Mouse (Mus musculus): ENCODE data around the gene Map4k3. TPM values are rescaled to one million over a fixed set of nuclear protein-coding genes. Genes with fewer than 3 reads are reported as not detected.

Map4k3 gene
- polyA plus RNA-seq, 1 experiment from 2014 or later, result 25.4 TPM

DNA sequence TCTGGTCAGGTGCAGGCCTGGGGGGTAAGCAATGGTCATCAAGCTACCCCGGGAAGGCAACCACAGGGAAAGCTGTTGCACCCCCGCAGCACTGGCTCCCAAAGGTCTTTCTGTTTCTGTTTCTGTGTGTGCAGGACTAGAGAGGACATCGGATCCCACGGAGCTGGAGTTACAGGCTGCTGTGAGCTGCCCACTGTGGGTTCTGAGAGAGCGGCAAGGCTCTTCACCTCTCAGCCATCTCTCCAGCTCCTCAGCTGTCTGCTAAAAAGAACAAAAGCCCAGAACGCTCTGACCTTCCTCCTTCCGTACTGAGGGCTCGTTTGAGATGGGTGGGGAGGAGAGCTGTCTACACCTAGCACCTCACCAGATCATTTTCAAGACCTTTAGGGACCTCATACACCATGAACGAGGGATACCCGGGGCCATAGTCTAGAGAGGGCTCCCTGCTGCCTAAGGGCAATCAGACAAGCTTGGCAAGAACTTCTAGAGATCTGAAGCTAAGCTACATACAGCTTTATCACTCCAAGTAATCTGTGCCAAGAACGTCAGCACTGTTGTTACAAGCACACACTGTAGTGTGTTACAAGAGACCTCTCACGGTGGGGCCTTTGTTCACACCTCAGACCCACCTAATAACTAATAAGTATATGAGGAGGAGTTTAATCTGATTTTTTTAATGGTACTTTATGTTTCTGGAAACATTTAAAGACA is 29.9 kb downstream of the Map4k3 start:
- 61% methylated on average over 12 of the region's 12 CpGs for WGBS
- H3K9ac ChIP-seq, result no peak overlapping the region

DNA sequence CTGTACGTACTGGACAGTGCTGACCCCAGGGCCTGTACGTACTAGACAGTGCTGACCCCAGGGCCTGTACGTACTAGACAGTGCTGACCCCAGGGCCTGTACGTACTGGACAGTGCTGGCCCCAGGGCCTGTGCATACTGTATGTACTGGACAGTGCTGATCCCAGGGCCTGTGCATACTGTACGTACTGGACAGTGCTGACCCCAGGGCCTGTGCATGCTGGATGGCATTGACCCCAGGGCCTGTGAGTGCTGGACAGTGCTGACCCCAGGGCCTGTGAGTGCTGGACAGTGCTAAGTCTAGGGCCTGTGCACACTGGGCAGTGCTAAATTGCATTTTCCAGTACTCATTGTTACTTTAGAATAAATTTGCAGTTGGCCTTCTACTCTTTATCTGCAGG is 31.3 kb downstream of the Map4k3 start:
- WGBS, result 92% methylated on average over 5 of the region's 5 CpGs
- H3K9ac ChIP-seq, result no peak overlapping the region
- ATAC-seq (ENCODE audit: low FRiP score, low read depth), result peak; percentile 39; the same call in 1 of the 2 replicates
- no peaks in the 10 kb centered on the region for H3K27me3 ChIP-seq
- H3K4me2 ChIP-seq, result no peak overlapping the region
- no peaks in the 10 kb centered on the region for H3K9me3 ChIP-seq
- H3K4me1 ChIP-seq (replicated peaks), result peaks cover 40% of the 10 kb centered on the region
- no peaks in the 10 kb centered on the region for H3K36me3 ChIP-seq
- no peak overlapping the region for H3K27ac ChIP-seq (replicated peaks)
- no peak overlapping the region for H3K4me3 ChIP-seq

More for the DNA sequence above, 29.9 kb downstream of the Map4k3 start:
- peaks cover 41% of the 10 kb centered on the region for H3K4me1 ChIP-seq (replicated peaks)
- H3K4me2 ChIP-seq, result no peak overlapping the region
- H3K27ac ChIP-seq (replicated peaks), result peak overlapping the region; percentile 51; the same call in 1 of the 2 replicates
- no peaks in the 10 kb centered on the region for H3K9me3 ChIP-seq
- no peaks in the 10 kb centered on the region for H3K36me3 ChIP-seq
- peak; percentile 33; the same call in 1 of the 2 replicates for ATAC-seq (ENCODE audit: low FRiP score, low read depth)
- H3K4me3 ChIP-seq, result no peak overlapping the region
- H3K27me3 ChIP-seq, result no peaks in the 10 kb centered on the region

DNA sequence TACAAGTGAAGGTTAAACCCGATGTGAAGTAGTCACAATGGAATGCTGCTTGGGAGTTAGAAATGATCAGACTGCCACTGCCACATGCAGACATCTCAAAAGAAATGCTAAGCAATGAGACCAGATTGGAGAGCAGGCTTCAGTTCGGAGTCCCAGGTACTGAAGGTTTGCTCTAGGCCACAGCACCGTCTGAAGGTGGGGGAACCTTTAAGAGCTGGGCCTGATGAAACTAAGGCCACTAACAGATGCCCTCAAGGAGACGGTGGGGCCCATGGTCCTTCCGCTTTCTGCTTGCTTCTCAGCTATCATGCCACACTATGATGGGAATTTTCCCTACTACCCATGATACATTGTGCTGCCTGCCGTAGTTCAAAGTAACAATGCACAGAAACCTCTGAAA is 32.1 kb downstream of the Map4k3 start:
- H3K27ac ChIP-seq (replicated peaks), result no peak overlapping the region
- WGBS, result 87% methylated on average over 6 of the region's 6 CpGs

DNA sequence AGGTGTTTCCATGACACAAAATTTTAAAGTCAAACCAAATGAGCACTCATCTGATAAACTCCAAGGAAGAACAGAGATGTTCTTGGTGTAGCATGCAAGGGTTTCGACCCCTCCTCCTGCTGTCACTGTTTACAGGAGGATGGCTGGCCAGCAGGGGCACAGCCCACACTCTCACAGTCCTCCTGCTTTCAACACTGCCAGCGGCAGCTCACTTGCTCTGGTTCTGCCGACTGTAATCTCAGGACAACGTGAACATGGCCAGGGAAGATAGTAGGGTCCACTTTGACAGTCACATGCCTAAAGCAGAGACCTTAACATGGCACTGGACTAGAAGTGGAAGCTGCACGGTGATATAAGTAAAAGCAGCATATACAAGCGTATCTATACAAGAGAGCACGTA is 34.6 kb downstream of the Map4k3 start:
- ATAC-seq (ENCODE audit: low FRiP score, low read depth), result no peak
- no peak overlapping the region for H3K9ac ChIP-seq
- 65% methylated on average over 7 of the region's 7 CpGs for WGBS
- H3K4me3 ChIP-seq, result no peak overlapping the region
- H3K4me2 ChIP-seq, result no peak overlapping the region
- H3K36me3 ChIP-seq, result no peaks in the 10 kb centered on the region
- peaks cover 35% of the 10 kb centered on the region for H3K4me1 ChIP-seq (replicated peaks)
- no peaks in the 10 kb centered on the region for H3K9me3 ChIP-seq
- H3K27me3 ChIP-seq, result no peaks in the 10 kb centered on the region
- H3K27ac ChIP-seq (replicated peaks), result no peak overlapping the region

More for the DNA sequence above, 32.1 kb downstream of the Map4k3 start:
- no peaks in the 10 kb centered on the region for H3K27me3 ChIP-seq
- ATAC-seq (ENCODE audit: low FRiP score, low read depth), result no peak
- no peaks in the 10 kb centered on the region for H3K36me3 ChIP-seq
- no peak overlapping the region for H3K4me3 ChIP-seq
- no peak overlapping the region for H3K9ac ChIP-seq
- H3K4me2 ChIP-seq, result no peak overlapping the region
- peaks cover 37% of the 10 kb centered on the region for H3K4me1 ChIP-seq (replicated peaks)
- H3K9me3 ChIP-seq, result no peaks in the 10 kb centered on the region

DNA sequence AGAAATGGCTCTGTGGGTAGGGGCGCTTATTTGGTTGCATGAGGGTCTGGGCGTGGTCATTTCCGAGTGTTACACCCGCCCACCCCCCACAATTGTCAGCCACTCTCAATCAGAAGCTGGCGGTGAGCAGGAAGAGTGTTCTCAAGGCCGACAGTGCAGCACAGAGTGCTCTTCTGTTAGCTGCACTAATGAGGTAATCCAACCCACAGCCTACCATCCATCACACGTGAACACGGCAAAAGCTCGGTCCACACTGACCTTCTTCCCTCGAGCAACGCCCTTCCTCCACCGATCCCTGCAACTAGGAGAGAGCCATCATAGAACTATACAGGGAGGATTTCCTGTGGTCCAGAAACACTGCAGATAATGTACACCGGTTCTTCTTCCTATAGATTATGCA is 36.1 kb downstream of the Map4k3 start:
- no peak overlapping the region for H3K9ac ChIP-seq
- WGBS, result 72% methylated on average over 13 of the region's 13 CpGs
- ATAC-seq (ENCODE audit: low FRiP score, low read depth), result no peak
- H3K4me2 ChIP-seq, result no peak overlapping the region
- no peaks in the 10 kb centered on the region for H3K36me3 ChIP-seq
- H3K9me3 ChIP-seq, result no peaks in the 10 kb centered on the region
- no peaks in the 10 kb centered on the region for H3K27me3 ChIP-seq
- H3K27ac ChIP-seq (replicated peaks), result no peak overlapping the region
- peaks cover 20% of the 10 kb centered on the region for H3K4me1 ChIP-seq (replicated peaks)
- no peak overlapping the region for H3K4me3 ChIP-seq

DNA sequence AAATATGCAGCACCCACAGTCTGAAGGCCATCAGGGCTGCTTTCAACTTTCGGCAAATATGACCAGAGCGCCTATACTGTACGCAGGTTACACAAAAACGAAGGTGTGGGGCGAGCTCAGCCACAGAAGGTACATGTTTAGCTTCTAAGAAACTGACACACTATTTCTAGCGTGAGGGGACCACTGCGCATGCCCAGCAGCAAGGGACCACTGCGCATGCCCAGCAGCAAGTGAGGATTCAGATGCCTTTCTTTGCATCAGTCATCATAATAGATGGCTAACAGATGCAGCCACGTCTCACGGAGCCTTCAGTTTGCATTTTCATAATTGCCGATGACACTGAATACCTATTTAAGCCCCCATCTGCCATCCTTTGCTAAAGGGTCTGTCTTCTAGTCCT is 39.6 kb downstream of the Map4k3 start:
- Histone ChIP-seq H3K9me3 (no peaks in the 10 kb centered on the region), H3K9ac (no peak overlapping the region), H3K36me3 (no peaks in the 10 kb centered on the region), H3K27ac (replicated peaks) (no peak overlapping the region), H3K27me3 (no peaks in the 10 kb centered on the region), H3K4me1 (replicated peaks) (peaks cover 15% of the 10 kb centered on the region), H3K4me2 (no peak overlapping the region), H3K4me3 (no peak overlapping the region)
- WGBS, result 78% methylated on average over 11 of the region's 11 CpGs
- ATAC-seq (ENCODE audit: low FRiP score, low read depth), result no peak

DNA sequence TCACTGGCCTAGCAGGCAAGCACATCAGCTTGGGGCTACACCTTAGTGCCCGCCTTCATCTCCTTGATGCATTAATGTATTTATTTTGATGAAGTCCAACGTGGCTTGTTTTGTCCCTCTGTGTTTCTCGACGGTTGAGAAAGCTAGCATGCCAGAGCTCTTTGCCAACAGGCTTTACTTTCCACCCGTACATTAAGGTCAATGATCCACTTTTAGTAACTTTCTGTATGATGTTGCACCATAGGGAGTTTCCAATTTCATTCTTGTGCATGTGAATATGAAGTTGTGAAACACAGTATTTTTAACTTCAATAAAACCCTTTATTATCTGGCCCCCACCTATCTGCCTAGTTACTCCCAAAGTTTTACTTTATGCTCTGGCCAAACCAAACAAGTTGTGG is 42.2 kb downstream of the Map4k3 start:
- Histone ChIP-seq H3K27ac (replicated peaks) (no peak overlapping the region), H3K4me2 (no peak overlapping the region), H3K27me3 (no peaks in the 10 kb centered on the region), H3K9ac (no peak overlapping the region), H3K9me3 (no peaks in the 10 kb centered on the region), H3K36me3 (no peaks in the 10 kb centered on the region), H3K4me1 (replicated peaks) (peaks cover 24% of the 10 kb centered on the region), H3K4me3 (no peak overlapping the region)
- 92% methylated on average over 5 of the region's 5 CpGs for WGBS
- ATAC-seq (ENCODE audit: low FRiP score, low read depth), result no peak

DNA sequence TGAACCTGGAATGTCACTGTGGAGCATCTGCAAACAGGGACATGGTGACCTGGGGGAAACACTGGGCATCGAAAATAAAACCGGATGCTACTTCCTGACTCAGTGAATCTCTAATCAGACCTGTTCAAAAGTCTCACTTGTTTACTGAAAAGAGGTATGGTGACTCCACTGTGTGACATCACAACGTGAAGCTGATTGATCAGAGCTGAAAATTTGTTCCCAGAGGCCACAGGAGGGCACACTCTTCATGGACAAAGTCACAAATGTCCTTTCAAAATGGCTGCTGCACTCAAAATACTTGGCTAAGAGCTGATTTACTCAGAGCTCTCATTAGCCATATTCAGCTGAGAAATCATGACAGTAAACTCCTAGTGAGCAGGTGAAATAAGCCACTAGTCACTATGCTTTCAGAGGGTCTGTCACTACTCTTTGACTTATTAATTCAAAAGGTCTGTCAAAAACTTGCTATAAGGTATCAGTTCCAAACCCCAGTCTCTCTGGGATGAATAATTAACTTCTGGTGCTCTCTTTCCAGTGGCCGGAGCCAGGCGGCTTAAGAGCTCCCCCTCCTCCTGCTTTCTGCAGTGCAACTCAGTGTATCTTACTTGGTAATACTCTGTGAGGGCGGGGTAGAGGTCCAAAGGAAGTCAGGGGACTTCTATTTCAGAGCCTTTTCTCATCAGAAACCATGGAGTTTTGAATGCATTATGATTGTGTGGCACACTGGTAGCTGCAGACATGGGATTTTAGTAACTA is 44.3 kb downstream of the Map4k3 start:
- Histone ChIP-seq H3K4me2 (no peak overlapping the region), H3K36me3 (no peaks in the 10 kb centered on the region), H3K4me3 (no peak overlapping the region), H3K9me3 (no peaks in the 10 kb centered on the region), H3K4me1 (replicated peaks) (peaks cover 21% of the 10 kb centered on the region), H3K9ac (no peak overlapping the region), H3K27ac (replicated peaks) (no peak overlapping the region), H3K27me3 (no peaks in the 10 kb centered on the region)
- no peak for ATAC-seq (ENCODE audit: low FRiP score, low read depth)
- 45% methylated on average over 6 of the region's 6 CpGs for WGBS

DNA sequence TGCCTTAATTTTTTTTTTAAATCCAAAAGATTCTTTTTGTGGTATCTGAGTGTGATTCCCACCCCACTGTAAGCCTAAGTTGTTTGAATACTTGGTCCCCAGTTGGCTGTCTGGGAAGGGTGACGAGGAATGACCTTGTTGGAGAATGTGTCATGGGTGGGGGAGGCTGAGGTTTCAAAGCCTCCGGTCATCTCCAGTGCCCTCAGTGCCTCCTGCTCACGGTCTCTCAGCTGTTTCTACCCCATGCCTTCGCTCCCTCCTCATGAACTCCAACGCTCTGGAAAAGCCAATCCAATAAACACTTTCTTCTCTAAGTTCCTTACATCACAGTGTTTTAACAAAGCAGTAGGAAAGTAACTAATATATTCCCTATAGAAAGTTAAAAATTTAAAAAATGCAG is 45.2 kb downstream of the Map4k3 start:
- ATAC-seq (ENCODE audit: low FRiP score, low read depth), result no peak
- Histone ChIP-seq H3K4me2 (no peak overlapping the region), H3K27me3 (no peaks in the 10 kb centered on the region), H3K36me3 (no peaks in the 10 kb centered on the region), H3K4me3 (no peak overlapping the region), H3K9me3 (no peaks in the 10 kb centered on the region), H3K4me1 (replicated peaks) (peaks cover 21% of the 10 kb centered on the region), H3K27ac (replicated peaks) (no peak overlapping the region), H3K9ac (no peak overlapping the region)
- WGBS, result 79% methylated on average over 5 of the region's 5 CpGs

DNA sequence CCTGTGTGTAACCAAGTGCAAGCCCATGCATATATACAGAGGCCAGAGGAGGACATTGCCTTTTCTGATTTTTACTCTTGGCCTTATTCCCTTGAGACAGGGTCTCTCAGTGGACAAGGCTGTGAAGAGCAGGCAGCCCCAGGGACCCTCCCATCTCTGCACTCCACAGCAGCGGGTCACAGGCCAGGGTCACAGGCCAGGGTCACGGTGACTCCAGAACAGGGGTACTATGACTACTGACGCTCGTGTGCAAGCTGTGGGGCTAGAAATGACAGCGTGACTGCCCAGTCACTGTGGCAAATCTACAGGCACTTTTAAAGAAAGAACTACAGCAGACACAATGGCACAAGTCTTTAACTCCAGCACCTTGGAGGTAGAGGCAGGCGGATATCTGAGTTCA is 50.1 kb downstream of the Map4k3 start:
- H3K36me3 ChIP-seq, result no peaks in the 10 kb centered on the region

DNA sequence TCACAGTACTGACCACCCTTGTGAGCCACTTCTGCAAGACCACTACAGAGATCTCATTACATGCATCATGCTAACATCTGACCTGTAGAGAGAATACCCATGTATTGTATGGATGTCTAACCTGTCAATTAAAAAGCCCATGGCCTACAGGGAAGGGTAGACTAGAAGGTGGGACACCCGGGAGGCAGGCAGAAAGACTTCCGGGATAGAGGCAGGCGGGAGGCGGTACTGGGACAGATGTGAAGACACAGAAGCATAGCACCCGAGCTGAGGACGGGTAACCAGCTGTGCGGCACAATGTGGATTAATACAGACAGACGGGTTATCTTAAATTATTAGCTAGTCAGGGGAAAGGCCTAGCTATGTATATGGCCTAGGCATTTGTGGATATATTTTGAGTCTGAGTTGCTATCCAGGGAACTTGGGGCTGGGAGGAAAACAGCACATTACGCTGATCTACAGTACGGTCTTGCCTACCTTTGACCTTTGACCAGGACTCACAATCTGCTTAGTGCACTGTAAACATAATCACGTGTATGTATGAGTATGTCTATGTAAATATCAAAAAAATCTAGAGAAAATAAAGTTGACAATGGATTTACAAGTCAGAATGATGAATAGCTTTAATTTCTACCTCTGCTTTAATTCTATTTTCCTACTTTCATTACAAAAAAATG is 51.3 kb downstream of the Map4k3 start:
- 75% methylated on average over 11 of the region's 11 CpGs for WGBS
- Histone ChIP-seq H3K27me3 (no peaks in the 10 kb centered on the region), H3K4me1 (replicated peaks) (0 out of 2 replicates have a peak, but pooled peaks cover 3% of the 10 kb centered on the region), H3K4me2 (no peak overlapping the region), H3K9ac (no peak overlapping the region), H3K9me3 (no peaks in the 10 kb centered on the region), H3K27ac (replicated peaks) (no peak overlapping the region), H3K36me3 (no peaks in the 10 kb centered on the region), H3K4me3 (no peak overlapping the region)
- ATAC-seq (ENCODE audit: low FRiP score, low read depth), result no peak

More for the DNA sequence above, 50.1 kb downstream of the Map4k3 start:
- no peak overlapping the region for H3K9ac ChIP-seq
- no peak overlapping the region for H3K27ac ChIP-seq (replicated peaks)
- H3K4me1 ChIP-seq (replicated peaks), result 0 out of 2 replicates have a peak, but pooled peaks cover 9% of the 10 kb centered on the region
- H3K4me3 ChIP-seq, result no peak overlapping the region
- WGBS, result 62% methylated on average over 6 of the region's 6 CpGs
- no peak overlapping the region for H3K4me2 ChIP-seq
- no peaks in the 10 kb centered on the region for H3K9me3 ChIP-seq
- no peaks in the 10 kb centered on the region for H3K27me3 ChIP-seq
- ATAC-seq (ENCODE audit: low FRiP score, low read depth), result peak; percentile 51; the same call in 1 of the 2 replicates

DNA sequence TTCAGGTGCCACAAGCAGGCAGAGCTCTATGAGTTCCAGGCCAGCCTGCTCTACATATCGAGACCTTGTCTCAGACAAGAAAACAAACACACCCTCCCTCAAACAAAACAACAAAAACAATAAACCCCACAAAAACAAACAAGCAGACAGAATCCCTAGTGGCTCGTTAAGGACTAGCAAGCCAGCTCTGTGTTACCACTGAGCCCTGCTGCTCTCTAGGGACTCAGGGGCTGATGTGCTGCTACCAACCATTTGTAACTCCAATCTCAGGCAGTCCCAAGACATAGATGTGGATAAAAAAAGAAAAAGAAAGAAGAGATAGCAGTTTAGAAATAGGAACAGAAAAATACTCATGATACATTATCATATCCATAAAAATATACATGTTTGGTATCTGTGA is 52.1 kb downstream of the Map4k3 start:
- Histone ChIP-seq H3K36me3 (no peaks in the 10 kb centered on the region), H3K27ac (replicated peaks) (no peak overlapping the region), H3K27me3 (no peaks in the 10 kb centered on the region), H3K4me3 (no peak overlapping the region), H3K4me2 (no peak overlapping the region), H3K4me1 (replicated peaks) (0 out of 2 replicates have a peak, but pooled peaks cover 3% of the 10 kb centered on the region), H3K9me3 (no peaks in the 10 kb centered on the region), H3K9ac (no peak overlapping the region)
- 64% methylated on average over 2 of the region's 2 CpGs for WGBS
- ATAC-seq (ENCODE audit: low FRiP score, low read depth), result no peak
